Mouse (Mus musculus) cerebellum, adult 2 months (tissue): ENCODE measurements around the gene Msrb1.

ENCODE experiments used
- CTCF ChIP-seq: fragments of 200-500 bp; IDR thresholded peaks from 2 replicates; pipeline ENCODE4 v1.5.1; 2011; ENCODE audit warnings: low read depth, mild to moderate bottlenecking, control low read depth, low read length, moderate library complexity, borderline replicate concordance; ENCODE audit not compliant: insufficient read depth
- POLR2A ChIP-seq: fragments of 200-500 bp; IDR thresholded peaks from 2 replicates; pipeline ENCODE4 v1.6.1; 2011; ENCODE audit warnings: low read length, control low read depth, borderline replicate concordance; ENCODE audit not compliant: insufficient read depth

- TF ChIP-seq CTCF (no peak), POLR2A (peak; percentile 81)
These were observed 47.0 kb upstream of the Msrb1 start, which contains the start of gene Syngr3 for GRCm38 (mm10) chr17:24689251-24690081.
